Mouse (Mus musculus): ENCODE data around the gene Isx. TPM values are rescaled to one million over a fixed set of nuclear protein-coding genes. Genes with fewer than 3 reads are reported as not detected.

Gene Isx
- polyA plus RNA-seq, 1 experiment from 2014 or later, result 1.2 TPM

GRCm38 (mm10) chr8:74860449-74860848 is 12.5 kb upstream of the Isx start:
- H3K4me3 ChIP-seq (ENCODE audit: low read depth, low read length), result no peak overlapping the region
- no peak for DNase-seq (ENCODE audit: low spot score)
- H3K4me2 ChIP-seq (replicated peaks; ENCODE audit: low read depth), result no peak overlapping the region
- H3K27me3 ChIP-seq (ENCODE audit: control insufficient read depth, insufficient read depth, low read length), result no peaks in the 10 kb centered on the region
- H3K4me1 ChIP-seq (replicated peaks; ENCODE audit: control insufficient read depth, insufficient read depth), result no peaks in the 10 kb centered on the region
- no peak overlapping the region for H3K9ac ChIP-seq (ENCODE audit: low read length)
- TF ChIP-seq EP300 (optimal IDR thresholded peaks at IDR 0.05), result no peak
- no peak for TF ChIP-seq CTCF (IDR thresholded peaks at IDR 0.05; ENCODE audit: low read depth)
- H3K27ac ChIP-seq (replicated peaks), result no peak overlapping the region
- WGBS, result 53% methylated on average over 6 of the region's 6 CpGs
- no peaks in the 10 kb centered on the region for H3K36me3 ChIP-seq (ENCODE audit: control insufficient read depth, insufficient read depth, low read length)
- no peaks in the 10 kb centered on the region for H3K9me3 ChIP-seq (ENCODE audit: control insufficient read depth, low read length)
- no peak for ATAC-seq (ENCODE audit: low FRiP score, low TSS enrichment)

- 67% methylated on average over 2 of the region's 2 CpGs for WGBS
- H3K4me2 ChIP-seq (replicated peaks; ENCODE audit: low read depth), result no peak overlapping the region
- H3K27me3 ChIP-seq (ENCODE audit: control insufficient read depth, insufficient read depth, low read length), result no peaks in the 10 kb centered on the region
- ATAC-seq (ENCODE audit: low FRiP score, low TSS enrichment) (no peak), DNase-seq (ENCODE audit: low spot score) (no peak)
- no peaks in the 10 kb centered on the region for H3K9me3 ChIP-seq (ENCODE audit: control insufficient read depth, low read length)
- no peak overlapping the region for H3K27ac ChIP-seq (replicated peaks)
- no peak overlapping the region for H3K9ac ChIP-seq (ENCODE audit: low read length)
- H3K36me3 ChIP-seq (ENCODE audit: control insufficient read depth, insufficient read depth, low read length), result no peaks in the 10 kb centered on the region
- H3K4me3 ChIP-seq (ENCODE audit: low read depth, low read length), result no peak overlapping the region
- H3K4me1 ChIP-seq (replicated peaks; ENCODE audit: control insufficient read depth, insufficient read depth), result no peaks in the 10 kb centered on the region
- TF ChIP-seq CTCF (IDR thresholded peaks at IDR 0.05; ENCODE audit: low read depth) (no peak), EP300 (optimal IDR thresholded peaks at IDR 0.05) (no peak)
Observed at GRCm38 (mm10) chr8:74862598-74862997, 10.4 kb upstream of the Isx start.

GRCm38 (mm10) chr8:74870346-74870949 is 2.5 kb upstream of the Isx start:
- TF ChIP-seq CTCF (IDR thresholded peaks at IDR 0.05; ENCODE audit: low read depth) (no peak), EP300 (optimal IDR thresholded peaks at IDR 0.05) (no peak)
- H3K4me3 ChIP-seq (ENCODE audit: low read depth, low read length), result no peak overlapping the region
- 70% methylated on average over 4 of the region's 4 CpGs for WGBS
- no peak overlapping the region for H3K27ac ChIP-seq (replicated peaks)
- no peaks in the 10 kb centered on the region for H3K4me1 ChIP-seq (replicated peaks; ENCODE audit: control insufficient read depth, insufficient read depth)
- no peak overlapping the region for H3K4me2 ChIP-seq (replicated peaks; ENCODE audit: low read depth)
- H3K9ac ChIP-seq (ENCODE audit: low read length), result no peak overlapping the region
- H3K36me3 ChIP-seq (ENCODE audit: control insufficient read depth, insufficient read depth, low read length), result no peaks in the 10 kb centered on the region
- H3K9me3 ChIP-seq (ENCODE audit: control insufficient read depth, low read length), result no peaks in the 10 kb centered on the region
- no peaks in the 10 kb centered on the region for H3K27me3 ChIP-seq (ENCODE audit: control insufficient read depth, insufficient read depth, low read length)
- ATAC-seq (ENCODE audit: low FRiP score, low TSS enrichment) (0 out of 2 replicates have a peak, but pooled peaks have one; percentile 23), DNase-seq (ENCODE audit: low spot score) (no peak)

GRCm38 (mm10) chr8:74871686-74872085 is 1.3 kb upstream of the Isx start:
- no peak for TF ChIP-seq CTCF (IDR thresholded peaks at IDR 0.05; ENCODE audit: low read depth)
- Histone ChIP-seq H3K9ac (ENCODE audit: low read length) (no peak overlapping the region), H3K4me3 (ENCODE audit: low read depth, low read length) (no peak overlapping the region), H3K9me3 (ENCODE audit: control insufficient read depth, low read length) (no peaks in the 10 kb centered on the region), H3K4me1 (replicated peaks; ENCODE audit: control insufficient read depth, insufficient read depth) (no peaks in the 10 kb centered on the region), H3K4me2 (replicated peaks; ENCODE audit: low read depth) (peak overlapping the region; percentile 23; the same call in 1 of the 2 replicates), H3K27ac (replicated peaks) (no peak overlapping the region), H3K36me3 (ENCODE audit: control insufficient read depth, insufficient read depth, low read length) (no peaks in the 10 kb centered on the region), H3K27me3 (ENCODE audit: control insufficient read depth, insufficient read depth, low read length) (no peaks in the 10 kb centered on the region)
- ATAC-seq (ENCODE audit: low FRiP score, low TSS enrichment) (peak; percentile 92), DNase-seq (ENCODE audit: low spot score) (peak; percentile 32)
- 4% methylated on average over 4 of the region's 4 CpGs for WGBS

GRCm38 (mm10) chr8:74872151-74872823 is 686 bp upstream of the Isx start:
- Histone ChIP-seq H3K4me1 (replicated peaks; ENCODE audit: control insufficient read depth, insufficient read depth) (no peaks in the 10 kb centered on the region), H3K9me3 (ENCODE audit: control insufficient read depth, low read length) (no peaks in the 10 kb centered on the region), H3K27ac (replicated peaks) (no peak overlapping the region), H3K4me3 (ENCODE audit: low read depth, low read length) (no peak overlapping the region), H3K27me3 (ENCODE audit: control insufficient read depth, insufficient read depth, low read length) (no peaks in the 10 kb centered on the region), H3K9ac (ENCODE audit: low read length) (no peak overlapping the region), H3K36me3 (ENCODE audit: control insufficient read depth, insufficient read depth, low read length) (no peaks in the 10 kb centered on the region), H3K4me2 (replicated peaks; ENCODE audit: low read depth) (peak overlapping the region; percentile 23; the same call in 1 of the 2 replicates)
- DNase-seq (ENCODE audit: low spot score), result no peak
- 56% methylated on average over 7 of the region's 7 CpGs for WGBS
- TF ChIP-seq CTCF (IDR thresholded peaks at IDR 0.05; ENCODE audit: low read depth), result no peak
- no peak for TF ChIP-seq EP300 (optimal IDR thresholded peaks at IDR 0.05)
- 0 out of 2 replicates have a peak, but pooled peaks have one; percentile 31 for ATAC-seq (ENCODE audit: low FRiP score, low TSS enrichment)

- H3K4me2 ChIP-seq (replicated peaks; ENCODE audit: low read depth), result no peak overlapping the region
- H3K27ac ChIP-seq (replicated peaks), result no peak overlapping the region
- H3K36me3 ChIP-seq (ENCODE audit: control insufficient read depth, insufficient read depth, low read length), result no peaks in the 10 kb centered on the region
- 45% methylated on average over 2 of the region's 2 CpGs for WGBS
- H3K9ac ChIP-seq (ENCODE audit: low read length), result no peak overlapping the region
- no peak for DNase-seq (ENCODE audit: low spot score)
- no peak overlapping the region for H3K4me3 ChIP-seq (ENCODE audit: low read depth, low read length)
- no peaks in the 10 kb centered on the region for H3K27me3 ChIP-seq (ENCODE audit: control insufficient read depth, insufficient read depth, low read length)
- ATAC-seq (ENCODE audit: low FRiP score, low TSS enrichment), result no peak
- TF ChIP-seq EP300 (optimal IDR thresholded peaks at IDR 0.05), result no peak
- TF ChIP-seq CTCF (IDR thresholded peaks at IDR 0.05; ENCODE audit: low read depth), result no peak
- H3K9me3 ChIP-seq (ENCODE audit: control insufficient read depth, low read length), result no peaks in the 10 kb centered on the region
- no peaks in the 10 kb centered on the region for H3K4me1 ChIP-seq (replicated peaks; ENCODE audit: control insufficient read depth, insufficient read depth)
Observed at GRCm38 (mm10) chr8:74874565-74874964, 1.6 kb downstream of the Isx start.

Data from stomach, postnatal 0 days (tissue).